In genomic region chr7:134052486-134052885, GRCm38 (mm10) we compare ENCODE assay signal across 23 mouse cellular contexts.
A peak's percentile ranks its signal among the peaks of the same experiment; 100 is the strongest.
DNase-seq lines count a peak whose midpoint lies in the region; ATAC-seq and TF ChIP-seq lines count a peak whose summit lies in the region.
"Had no signal": no experiment of that assay in that cellular context is flagged by ENCODE, and none has a peak within 500 bp of the region (broad histone marks: within the 10 kb centered on the region; RNA-seq: fewer than 3 reads in every experiment).

No protein-coding gene starts in this region.

- H3K9me3 ChIP-seq in heart, embryonic 12.5 days (replicated peaks) = no peaks in the 10 kb centered on the region
- H3K9me3 ChIP-seq in kidney, embryonic 14.5 days (ENCODE audit: control insufficient read depth, low read length) = no peaks in the 10 kb centered on the region
- no peaks in the 10 kb centered on the region for H3K9me3 ChIP-seq in lung, embryonic 14.5 days (ENCODE audit: low read depth, low read length)
- no peaks in the 10 kb centered on the region for H3K9me3 ChIP-seq in intestine, embryonic 16.5 days (ENCODE audit: control insufficient read depth, low read length)
- H3K9me3 ChIP-seq: embryonic facial prominence, embryonic 10.5 days; embryonic facial prominence, embryonic 12.5 days; forebrain, embryonic 13.5 days; forebrain, embryonic 15.5 days had no signal

- TF ChIP-seq CTCF in lung, embryonic 14.5 days (IDR thresholded peaks at IDR 0.05; ENCODE audit: low read depth) = no peak

- H3K9ac ChIP-seq in heart, embryonic 12.5 days = no peak overlapping the region
- H3K9ac ChIP-seq in kidney, embryonic 14.5 days (ENCODE audit: low read depth, low read length) = no peak overlapping the region
- no peak overlapping the region for H3K9ac ChIP-seq in lung, embryonic 14.5 days
- H3K9ac ChIP-seq in intestine, embryonic 16.5 days (ENCODE audit: low read depth, low read length) = no peak overlapping the region
- H3K9ac ChIP-seq: embryonic facial prominence, embryonic 12.5 days; forebrain, embryonic 13.5 days; forebrain, embryonic 15.5 days had no signal

- no peak for ATAC-seq in heart, embryonic 12.5 days (ENCODE audit: insufficient number of reproducible peaks, low FRiP score)
- ATAC-seq in kidney, embryonic 14.5 days (ENCODE audit: low FRiP score, low TSS enrichment) = peak; percentile 64; the same call in 1 of the 2 replicates
- peak; percentile 32; the same call in 1 of the 2 replicates for ATAC-seq in lung, embryonic 14.5 days (ENCODE audit: insufficient read depth)
- peak; percentile 71 for ATAC-seq in intestine, embryonic 16.5 days
- ATAC-seq: CD4-positive, CD25-positive, alpha-beta regulatory T cell, adult 4 months; forebrain, embryonic 13.5 days; forebrain, embryonic 15.5 days had no signal

- no peak overlapping the region for H3K4me3 ChIP-seq in heart, embryonic 12.5 days
- H3K4me3 ChIP-seq in kidney, embryonic 14.5 days (ENCODE audit: low read length) = no peak overlapping the region
- H3K4me3 ChIP-seq in lung, embryonic 14.5 days (ENCODE audit: low read depth, low read length) = no peak overlapping the region
- no peak overlapping the region for H3K4me3 ChIP-seq in intestine, embryonic 16.5 days (ENCODE audit: low read length)
- H3K4me3 ChIP-seq: embryonic facial prominence, embryonic 10.5 days; embryonic facial prominence, embryonic 12.5 days; forebrain, embryonic 13.5 days; forebrain, embryonic 15.5 days had no signal

- DNase-seq in heart, adult 11 months = peak; percentile 61
- DNase-seq in kidney, postnatal 10 days = no peak
- DNase-seq in lung, embryonic 14.5 days = no peak
- no peak for DNase-seq in lung, postnatal 10 days
- no peak for DNase-seq in thymus, postnatal 10 days (ENCODE audit: low spot score in 2 of 2)
- DNase-seq: adrenal gland, adult 8-10 months; adrenal gland, postnatal 14 days; adrenal gland, postnatal 36 days; B cell, adult 2 months; cerebellum, adult 11-12 months; cerebellum, adult 2 months; cerebellum, adult 9-10 months; cerebellum, postnatal 10 days; cerebellum, postnatal 25 days had no signal

- 0 out of 2 replicates have a peak, but pooled peaks cover 5% of the 10 kb centered on the region for H3K4me1 ChIP-seq in heart, embryonic 12.5 days (replicated peaks)
- 0 out of 2 replicates have a peak, but pooled peaks cover 2% of the 10 kb centered on the region for H3K4me1 ChIP-seq in kidney, embryonic 14.5 days (ENCODE audit: control insufficient read depth, insufficient read depth, low read length)
- H3K4me1 ChIP-seq in lung, embryonic 14.5 days (ENCODE audit: insufficient read depth) = 0 out of 2 replicates have a peak, but pooled peaks cover 4% of the 10 kb centered on the region
- H3K4me1 ChIP-seq in intestine, embryonic 16.5 days (ENCODE audit: control insufficient read depth, insufficient read depth, low read length) = 0 out of 2 replicates have a peak, but pooled peaks cover 2% of the 10 kb centered on the region
- H3K4me1 ChIP-seq: embryonic facial prominence, embryonic 10.5 days; embryonic facial prominence, embryonic 12.5 days; forebrain, embryonic 13.5 days; forebrain, embryonic 15.5 days had no signal

- no peak overlapping the region for H3K4me2 ChIP-seq in heart, embryonic 12.5 days
- H3K4me2 ChIP-seq in kidney, embryonic 14.5 days (replicated peaks; ENCODE audit: low read depth, low read length) = no peak overlapping the region
- no peak overlapping the region for H3K4me2 ChIP-seq in lung, embryonic 14.5 days
- no peak overlapping the region for H3K4me2 ChIP-seq in intestine, embryonic 16.5 days (ENCODE audit: low read depth, low read length)
- H3K4me2 ChIP-seq: embryonic facial prominence, embryonic 12.5 days; forebrain, embryonic 13.5 days; forebrain, embryonic 15.5 days had no signal

- no peaks in the 10 kb centered on the region for H3K36me3 ChIP-seq in heart, embryonic 12.5 days
- no peaks in the 10 kb centered on the region for H3K36me3 ChIP-seq in kidney, embryonic 14.5 days (ENCODE audit: control insufficient read depth, insufficient read depth, low read length)
- no peaks in the 10 kb centered on the region for H3K36me3 ChIP-seq in lung, embryonic 14.5 days (ENCODE audit: insufficient read depth)
- no peaks in the 10 kb centered on the region for H3K36me3 ChIP-seq in intestine, embryonic 16.5 days (ENCODE audit: control insufficient read depth, insufficient read depth, low read length)
- H3K36me3 ChIP-seq: embryonic facial prominence, embryonic 10.5 days; embryonic facial prominence, embryonic 12.5 days; forebrain, embryonic 15.5 days; G1E had no signal

- H3K27ac ChIP-seq in heart, embryonic 12.5 days (ENCODE audit: poor library complexity, severe bottlenecking) = no peak overlapping the region
- H3K27ac ChIP-seq in kidney, embryonic 14.5 days (ENCODE audit: low read depth, low read length) = no peak overlapping the region
- no peak overlapping the region for H3K27ac ChIP-seq in lung, embryonic 14.5 days (ENCODE audit: low read depth)
- H3K27ac ChIP-seq in intestine, embryonic 16.5 days (ENCODE audit: low read length) = no peak overlapping the region
- H3K27ac ChIP-seq: embryonic facial prominence, embryonic 10.5 days; embryonic facial prominence, embryonic 12.5 days; forebrain, embryonic 13.5 days; forebrain, embryonic 15.5 days had no signal

- H3K27me3 ChIP-seq in heart, embryonic 12.5 days (replicated peaks) = no peaks in the 10 kb centered on the region
- H3K27me3 ChIP-seq in kidney, embryonic 14.5 days (ENCODE audit: control insufficient read depth, insufficient read depth, low read length) = no peaks in the 10 kb centered on the region
- no peaks in the 10 kb centered on the region for H3K27me3 ChIP-seq in lung, embryonic 14.5 days (ENCODE audit: insufficient read depth, low read length)
- no peaks in the 10 kb centered on the region for H3K27me3 ChIP-seq in intestine, embryonic 16.5 days (replicated peaks; ENCODE audit: control insufficient read depth, insufficient read depth, low read length)
- H3K27me3 ChIP-seq: embryonic facial prominence, embryonic 12.5 days; forebrain, embryonic 13.5 days; forebrain, embryonic 15.5 days had no signal

- WGBS in heart, embryonic 12.5 days = 71% methylated on average over 2 of the region's 2 CpGs
- WGBS in kidney, embryonic 14.5 days = 12% methylated on average over 2 of the region's 2 CpGs
- 24% methylated on average over 2 of the region's 2 CpGs for WGBS in lung, embryonic 14.5 days
- WGBS in intestine, embryonic 16.5 days = 21% methylated on average over 2 of the region's 2 CpGs
